Mouse (Mus musculus): ENCODE results near the gene F11.
A peak's percentile ranks its signal among the peaks of the same experiment; 100 is the strongest.

The F11 gene

DNA sequence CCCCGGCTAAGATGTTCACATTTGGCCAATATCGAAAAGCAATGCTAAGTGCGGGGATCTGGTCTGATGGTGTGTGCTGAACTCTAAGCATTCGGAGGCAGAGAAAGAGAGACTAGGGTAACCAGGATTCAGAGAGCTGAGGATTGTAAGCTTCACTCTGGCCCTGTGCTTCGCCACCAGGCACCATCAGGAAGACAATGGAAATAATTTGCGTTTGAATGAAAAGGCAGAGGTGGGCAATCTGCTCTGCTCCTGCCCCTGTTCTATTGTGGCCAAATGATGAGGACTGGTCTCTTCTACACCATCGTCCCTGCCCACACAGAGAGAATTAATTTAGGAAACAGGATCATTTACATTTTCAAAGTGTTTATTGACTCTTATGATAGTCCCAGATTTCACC, 15.5 kb downstream of the F11 start:
- DNase-seq (ENCODE audit: low spot score in 2 of 2): no peak

DNA sequence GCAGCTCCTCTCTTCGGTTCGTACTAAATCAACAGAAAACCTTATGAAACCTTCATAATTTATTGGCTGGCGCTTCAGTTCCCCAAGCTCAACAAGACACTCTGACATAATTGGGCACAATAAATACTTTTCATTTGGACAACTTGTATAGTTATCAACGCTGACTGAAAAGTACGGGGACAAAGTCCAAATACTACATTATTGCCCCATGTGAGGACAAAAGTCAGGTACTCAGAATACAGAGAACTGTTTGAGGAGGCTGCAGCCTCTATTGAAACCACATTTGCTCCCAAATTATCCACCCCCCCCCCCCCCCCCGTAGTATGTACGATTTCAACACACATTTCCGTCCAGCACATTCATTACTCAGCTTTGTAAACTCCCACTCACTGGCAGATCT, 22.5 kb downstream of the F11 start:
- DNase-seq (ENCODE audit: low spot score in 2 of 2): no peak

- DNase-seq (ENCODE audit: low spot score in 2 of 2): peak; percentile 36 to 64
Observed at GRCm38 (mm10) chr8:45238282-45238681, 23.5 kb downstream of the F11 start.

- DNase-seq (ENCODE audit: low spot score in 2 of 2): peak; percentile 36 to 64
Observed at GRCm38 (mm10) chr8:45236164-45236912, 25.5 kb downstream of the F11 start.

- DNase-seq (ENCODE audit: low spot score in 2 of 2): peak in 1 of 2 experiments; percentile 15
Observed at GRCm38 (mm10) chr8:45235228-45235627, 26.6 kb downstream of the F11 start.

DNA sequence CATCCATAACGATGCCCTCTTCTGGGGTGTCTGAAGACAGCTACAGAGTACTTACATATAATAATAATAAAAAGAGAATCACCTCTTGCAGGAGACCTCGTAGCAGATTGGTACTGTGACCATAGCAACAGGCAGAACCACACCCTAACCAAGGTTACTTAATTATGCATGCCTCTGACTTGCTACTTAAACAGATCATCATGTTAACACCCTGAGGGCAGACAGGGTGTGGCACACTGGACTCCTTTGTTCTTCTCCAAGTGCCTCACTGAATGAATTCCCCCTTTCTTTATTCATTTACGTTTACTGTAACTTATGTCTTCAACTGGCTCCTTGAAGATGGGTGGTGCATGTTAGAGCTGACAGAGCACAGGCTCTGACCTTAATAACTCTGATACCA, 28.6 kb downstream of the F11 start:
- DNase-seq (ENCODE audit: low spot score in 2 of 2): no peak

DNA sequence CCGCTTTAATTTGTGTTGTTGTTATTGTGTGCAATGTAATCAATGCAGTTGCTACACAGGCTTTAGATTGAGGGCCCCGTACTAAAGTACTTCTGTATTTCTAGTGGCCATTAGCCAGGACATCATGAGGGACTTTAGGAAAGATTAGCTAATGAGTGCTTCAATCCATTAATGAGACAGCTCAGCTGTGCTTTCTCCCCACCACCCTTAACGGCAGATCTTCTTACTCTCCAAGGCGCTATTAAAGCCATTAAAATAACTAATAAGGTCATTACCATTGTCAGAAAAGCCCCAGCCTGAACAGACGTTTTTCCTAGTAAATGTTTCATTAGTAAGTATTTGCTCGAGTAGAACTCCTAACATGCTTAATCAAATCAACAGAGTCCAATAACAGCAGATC, 59.4 kb downstream of the F11 start:
- no peak for DNase-seq (ENCODE audit: low spot score in 2 of 2)

DNA sequence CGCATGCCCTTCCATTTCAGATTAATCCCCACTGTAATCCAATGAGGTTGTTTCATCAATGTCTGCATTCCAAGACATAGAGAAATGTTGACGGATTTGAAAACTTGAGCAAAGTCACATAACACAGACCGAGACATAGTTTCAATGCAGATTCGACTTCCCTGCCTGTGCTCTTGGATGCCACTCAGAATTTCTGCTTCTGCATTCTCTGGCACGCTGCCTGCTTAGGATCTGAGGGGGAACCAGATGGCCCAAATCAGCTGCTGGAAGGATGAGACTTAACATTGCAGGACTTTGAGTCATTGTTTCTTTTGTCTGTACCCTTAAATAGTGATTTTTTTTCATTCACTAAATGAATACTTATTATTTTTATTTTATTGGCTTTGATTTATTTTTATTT, 60.2 kb downstream of the F11 start:
- peak; percentile 65 to 72 for DNase-seq (ENCODE audit: low spot score in 2 of 2)

GRCm38 (mm10) chr8:45197294-45197693, 64.5 kb downstream of the F11 start:
- DNase-seq (ENCODE audit: low spot score in 2 of 2): no peak

DNA sequence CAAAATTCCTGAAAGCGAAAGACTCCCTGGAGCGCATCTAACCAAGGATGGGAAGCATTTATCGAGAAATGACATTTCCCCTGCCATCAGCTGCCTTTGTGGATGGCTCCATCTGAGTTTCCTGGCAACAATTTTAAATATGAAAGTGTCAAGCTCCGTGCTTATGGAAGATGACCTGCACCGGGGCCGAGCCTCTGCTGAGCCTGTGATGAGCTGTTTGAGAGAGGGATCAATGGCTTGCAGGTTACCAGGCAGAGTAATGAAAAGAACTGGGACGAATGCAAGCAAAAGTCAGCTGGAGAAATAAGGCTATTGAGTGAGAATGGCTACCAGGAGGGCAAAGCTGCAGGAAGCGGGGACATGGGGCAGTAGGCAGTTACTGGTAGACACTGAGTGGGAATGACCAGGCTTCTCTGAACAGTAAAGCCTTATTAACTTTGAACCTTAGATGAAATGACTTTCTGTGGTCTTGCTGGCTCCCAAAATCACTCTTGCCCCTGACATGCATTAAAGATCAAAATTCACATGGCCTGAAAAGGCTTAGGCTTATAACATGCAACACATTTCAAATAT, 65.8 kb downstream of the F11 start:
- no peak for DNase-seq (ENCODE audit: low spot score in 2 of 2)

Measured in right cerebral cortex, adult 2 months (tissue).